Mouse (Mus musculus): ENCODE data around the gene Hyal1. TPM values are rescaled to one million over a fixed set of nuclear protein-coding genes. Genes with fewer than 3 reads are reported as not detected.

Gene Hyal1
- total and polyA plus RNA-seq, 3 experiments = 0.40 to 0.59 TPM; not detected in 1

DNA sequence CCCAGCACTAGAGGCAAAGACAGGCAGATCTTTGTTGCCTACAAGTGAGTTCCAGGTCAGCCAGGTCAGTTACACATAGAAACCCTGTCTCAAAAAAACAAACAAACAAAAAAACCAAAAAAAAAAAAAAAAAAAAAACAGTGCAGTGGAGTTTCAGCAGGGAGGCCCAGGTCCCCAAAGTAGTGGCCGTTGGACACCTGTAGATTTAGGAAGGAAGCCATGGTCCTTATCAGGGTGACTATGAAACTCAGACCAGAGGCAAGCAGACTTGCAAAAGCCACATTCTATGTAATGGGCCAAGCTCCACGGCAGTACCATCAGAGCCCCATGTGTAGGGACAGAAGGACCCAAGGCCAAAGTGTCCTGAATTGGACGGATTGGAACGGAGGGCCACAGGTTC lies 4.9 kb downstream of the Hyal1 start (continued):
- no peak for TF ChIP-seq EP300 (IDR thresholded peaks at IDR 0.05; ENCODE audit: low read length)

DNA sequence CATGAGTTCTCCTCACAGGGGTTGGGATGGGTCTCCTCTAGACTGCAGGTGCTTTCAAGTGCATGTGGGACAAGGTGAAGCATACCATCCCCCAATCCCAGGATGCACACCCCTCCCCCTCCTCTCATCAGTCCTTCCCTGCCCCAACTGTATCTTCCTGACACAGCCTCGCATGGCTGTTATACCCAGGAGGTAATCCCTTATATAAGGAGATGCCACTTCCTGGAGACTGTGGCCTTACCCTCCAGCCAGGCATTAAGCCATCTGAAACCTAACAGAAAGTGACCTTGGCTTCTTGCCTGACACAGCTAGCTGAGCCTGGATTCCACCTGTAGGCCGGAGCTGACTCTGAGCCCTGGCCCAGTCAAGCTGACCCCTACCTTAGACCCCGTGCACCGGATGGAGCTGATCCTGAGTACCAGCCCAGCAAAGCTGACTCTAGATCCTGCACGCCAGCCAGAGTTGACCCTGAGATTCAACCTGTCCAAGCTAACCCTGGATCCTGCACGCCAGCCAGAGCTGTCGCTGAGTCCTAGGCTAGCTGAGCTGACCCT lies 5.9 kb downstream of the Hyal1 start:
- no peak overlapping the region for H3K9ac ChIP-seq (ENCODE audit: insufficient read depth, low read depth)
- in situ Hi-C loops (cut with MboI; ENCODE audit: low pct_ligation_motif_present, low pct_unique_long_range_greater_than_20kb, low sequenced_read_pairs) = no loop called here
- H3K79me2 ChIP-seq (replicated peaks; ENCODE audit: control insufficient read depth, extremely low read depth, insufficient read depth, poor library complexity, severe bottlenecking) = no peaks in the 10 kb centered on the region
- no peaks in the 10 kb centered on the region for H3K27me3 ChIP-seq (replicated peaks)
- no peak for DNase-seq (ENCODE audit: extremely low read depth)
- TF ChIP-seq SMC3 (IDR thresholded peaks at IDR 0.05; ENCODE audit: low read depth, low read length) = no peak
- TF ChIP-seq KAT2A (IDR thresholded peaks at IDR 0.05; ENCODE audit: insufficient replicate concordance, low read length) = no peak
- no peak for TF ChIP-seq SIN3A (IDR thresholded peaks at IDR 0.05; ENCODE audit: low read length)
- TF ChIP-seq MAFK (IDR thresholded peaks at IDR 0.05; ENCODE audit: insufficient replicate concordance, low read length) = no peak
- TF ChIP-seq ELF1 (IDR thresholded peaks at IDR 0.05; ENCODE audit: low read depth, low read length) = no peak
- TF ChIP-seq GABPA (IDR thresholded peaks at IDR 0.05; ENCODE audit: insufficient replicate concordance, low read depth, low read length) = no peak
- no peak for TF ChIP-seq MXI1 (IDR thresholded peaks at IDR 0.05; ENCODE audit: low read depth, low read length)
- no peak for TF ChIP-seq ZKSCAN1 (IDR thresholded peaks at IDR 0.05; ENCODE audit: borderline replicate concordance, low read depth, low read length)
- dilution Hi-C loops (cut with MboI; ENCODE audit: extremely low pct_ligation_motif_present, extremely low pct_unique_long_range_greater_than_20kb, low sequenced_read_pairs) = no loop called here
- H3K4me2 ChIP-seq (ENCODE audit: insufficient read depth, low read depth, poor library complexity, severe bottlenecking) = no peak overlapping the region
- H3K36me3 ChIP-seq (replicated peaks in 1 of 2; ENCODE audit: control insufficient read depth in 1 of 2, insufficient read depth in 1 of 2, low read length in 1 of 2) = peaks cover 8 to 33% of the 10 kb centered on the region in 2 experiments
- no peak overlapping the region for H3K27ac ChIP-seq (ENCODE audit: insufficient read depth, low read depth)
- no peaks in the 10 kb centered on the region for H3K9me3 ChIP-seq (replicated peaks; ENCODE audit: low read length)
- H3K4me3 ChIP-seq (replicated peaks in 1 of 3; ENCODE audit: low read depth in 2 of 3, low read length in 2 of 3, poor library complexity in 1 of 3) = no peak overlapping the region
- H3K4me1 ChIP-seq (ENCODE audit: control insufficient read depth in 1 of 2, insufficient read depth in 2 of 2) = peaks cover 11 to 38% of the 10 kb centered on the region in 2 experiments

DNA sequence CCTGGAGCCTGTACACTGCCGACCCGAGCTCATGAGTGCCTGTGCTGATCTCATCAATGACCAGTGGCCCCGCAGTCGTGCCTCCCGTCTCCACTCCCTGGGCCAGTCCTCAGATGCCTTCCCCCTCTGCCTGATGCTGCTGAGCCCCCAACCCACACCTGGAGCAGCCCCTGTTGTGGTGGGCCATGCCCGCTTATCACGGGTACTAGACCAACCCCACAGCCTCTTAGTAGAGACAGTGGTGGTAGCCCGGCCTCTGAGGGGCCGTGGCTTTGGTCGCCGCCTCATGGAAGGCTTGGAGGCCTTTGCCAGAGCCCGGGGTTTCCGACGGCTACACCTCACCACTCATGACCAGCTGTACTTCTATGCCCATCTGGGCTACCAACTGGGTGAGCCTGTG lies 6.4 kb downstream of the Hyal1 start:
- H3K9ac ChIP-seq (ENCODE audit: insufficient read depth, low read depth) = no peak overlapping the region
- no peaks in the 10 kb centered on the region for H3K27me3 ChIP-seq (replicated peaks)
- in situ Hi-C loops (cut with MboI; ENCODE audit: low pct_ligation_motif_present, low pct_unique_long_range_greater_than_20kb, low sequenced_read_pairs) (no loop called here), dilution Hi-C loops (cut with MboI; ENCODE audit: extremely low pct_ligation_motif_present, extremely low pct_unique_long_range_greater_than_20kb, low sequenced_read_pairs) (no loop called here)
- peaks cover 5% of the 10 kb centered on the region for H3K79me2 ChIP-seq (replicated peaks; ENCODE audit: control insufficient read depth, extremely low read depth, insufficient read depth, poor library complexity, severe bottlenecking)
- peaks cover 11 to 38% of the 10 kb centered on the region in 2 experiments for H3K4me1 ChIP-seq (ENCODE audit: control insufficient read depth in 1 of 2, insufficient read depth in 2 of 2)
- no peak for DNase-seq (ENCODE audit: extremely low read depth)
- H3K27ac ChIP-seq (ENCODE audit: insufficient read depth, low read depth) = no peak overlapping the region
- H3K4me2 ChIP-seq (ENCODE audit: insufficient read depth, low read depth, poor library complexity, severe bottlenecking) = no peak overlapping the region
- H3K4me3 ChIP-seq (replicated peaks in 1 of 3; ENCODE audit: low read depth in 2 of 3, low read length in 2 of 3, poor library complexity in 1 of 3) = no peak overlapping the region
- TF ChIP-seq MXI1 (IDR thresholded peaks at IDR 0.05; ENCODE audit: low read depth, low read length) (no peak), POLR2AphosphoS2 (IDR thresholded peaks at IDR 0.05; ENCODE audit: low read depth, low read length) (no peak), SIN3A (IDR thresholded peaks at IDR 0.05; ENCODE audit: low read length) (no peak), BHLHE40 (IDR thresholded peaks at IDR 0.05; ENCODE audit: low read depth, low read length) (no peak)
- peaks cover 8 to 33% of the 10 kb centered on the region in 2 experiments for H3K36me3 ChIP-seq (replicated peaks in 1 of 2; ENCODE audit: control insufficient read depth in 1 of 2, insufficient read depth in 1 of 2, low read length in 1 of 2)
- no peaks in the 10 kb centered on the region for H3K9me3 ChIP-seq (replicated peaks; ENCODE audit: low read length)
